Mouse (Mus musculus) hindbrain, embryonic 15.5 days (tissue): Measurements from ENCODE around the gene Ly9. TPM values are rescaled to one million over a fixed set of nuclear protein-coding genes. Genes with fewer than 3 reads are reported as not detected.

ENCODE experiments used
- ATAC-seq: fragments of 200-750 bp; cut with Nextera tagmentation; 2 replicates; pipeline ENCODE4 v1.8.0; 2017; ENCODE audit warnings: low read depth, moderate number of reproducible peaks, moderate TSS enrichment; ENCODE audit not compliant: low FRiP score
- H3K27ac ChIP-seq: fragments of 300-500 bp; sonication (generic); replicated peaks from 2 replicates; pipeline ENCODE4 v1.5.1; 2015; ENCODE audit warnings: mild to moderate bottlenecking, inconsistent platforms
- H3K27me3 ChIP-seq: fragments of 300-500 bp; sonication (generic); 2 replicates; pipeline ENCODE4 v1.6.1; 2015; ENCODE audit warnings: control low read depth, inconsistent platforms
- H3K36me3 ChIP-seq: fragments of 300-500 bp; sonication (generic); 2 replicates; pipeline ENCODE4 v1.6.1; 2015; ENCODE audit warnings: control low read depth, inconsistent platforms
- H3K4me1 ChIP-seq: fragments of 300-500 bp; sonication (generic); replicated peaks from 2 replicates; pipeline ENCODE4 v1.6.1; 2015; ENCODE audit warnings: control low read depth, inconsistent platforms
- H3K4me2 ChIP-seq: fragments of 300-500 bp; sonication (generic); 2 replicates; pipeline ENCODE4 v1.6.1; 2015; ENCODE audit warnings: moderate library complexity, mild to moderate bottlenecking, inconsistent platforms
- H3K4me3 ChIP-seq: fragments of 300-500 bp; sonication (generic); 2 replicates; pipeline ENCODE4 v1.5.1; 2015; ENCODE audit warnings: mild to moderate bottlenecking, inconsistent platforms
- H3K9ac ChIP-seq: fragments of 300-500 bp; sonication (generic); 2 replicates; pipeline ENCODE4 v1.6.1; 2015; ENCODE audit warnings: inconsistent platforms
- H3K9me3 ChIP-seq: fragments of 300-500 bp; sonication (generic); 2 replicates; pipeline ENCODE4 v1.6.1; 2016; ENCODE audit warnings: control low read depth, inconsistent platforms
- WGBS: fragments of 180-500 bp; shearing (Covaris S2); methylation state at CpG from one replicate; pipeline ENCODE4 v1.1.7; 2015; 5-methylcytosine and 5-hydroxymethylcytosine counted together
- polyA plus RNA-seq: library from polyadenylated mRNA; unstranded; fragments of >200 nt; fragmentation: Nextera tagmentation; extraction: Ambion mirVana; gene quantifications from 2 replicates; pipeline ENCODE4 v1.2.1, GENCODE M21; 2015

Gene Ly9
- 0.16 and 0.18 TPM in 2 replicates for polyA plus RNA-seq

GRCm38 (mm10) chr1:171607176-171607575, at the start of gene Ly9:
TSS of gene Ly9 (minus strand) at chr1:171607410.
- Histone ChIP-seq H3K4me3 (no peak within 1 kb of the TSS), H3K9ac (no peak within 1 kb of the TSS), H3K27me3 (no peaks in the 10 kb centered on the region), H3K4me2 (no peak within 1 kb of the TSS), H3K36me3 (no peaks in the 10 kb centered on the region), H3K4me1 (no peaks in the 10 kb centered on the region), H3K27ac (no peak within 1 kb of the TSS), H3K9me3 (no peaks in the 10 kb centered on the region)
- ATAC-seq = no peak
- WGBS = 88% methylated on average over 9 of the region's 9 CpGs

DNA sequence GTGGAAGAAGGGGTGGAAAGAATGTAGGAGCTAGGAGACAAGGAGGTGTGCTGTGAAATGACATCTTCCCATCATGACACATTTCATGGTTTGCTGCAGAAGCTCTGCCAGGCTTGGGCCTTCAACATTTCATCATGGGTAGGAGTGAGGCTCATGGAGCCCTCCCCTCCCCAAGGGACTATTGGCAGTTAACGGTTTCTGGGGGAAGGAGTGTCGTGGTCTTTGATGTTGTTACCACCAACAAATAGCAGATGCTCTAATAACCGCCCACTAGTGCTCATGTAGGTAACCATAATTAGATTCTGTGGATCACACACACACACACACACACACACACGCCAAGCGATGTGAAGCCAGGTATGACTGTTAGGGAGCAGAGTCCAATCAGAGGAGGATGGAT, 45.5 kb upstream of the Ly9 start, which contains the start of gene Slamf7:
Gene Slamf7, minus strand, starts transcription at position 302 of the 400 bp plus-strand sequence.
- ATAC-seq = no peak
- Histone ChIP-seq H3K27ac (no peak within 1 kb of the TSS), H3K4me3 (no peak within 1 kb of the TSS), H3K9me3 (no peaks in the 10 kb centered on the region), H3K4me2 (no peak within 1 kb of the TSS), H3K4me1 (no peaks in the 10 kb centered on the region), H3K36me3 (no peaks in the 10 kb centered on the region), H3K27me3 (no peaks in the 10 kb centered on the region), H3K9ac (no peak within 1 kb of the TSS)
- 95% methylated on average over 5 of the region's 5 CpGs for WGBS

- 85% methylated on average over 8 of the region's 8 CpGs for WGBS
- H3K4me2 ChIP-seq = no peak overlapping the region
- H3K9me3 ChIP-seq = no peaks in the 10 kb centered on the region
- no peak overlapping the region for H3K4me3 ChIP-seq
- H3K9ac ChIP-seq = no peak overlapping the region
- H3K27ac ChIP-seq = no peak overlapping the region
- H3K4me1 ChIP-seq = no peaks in the 10 kb centered on the region
- ATAC-seq = no peak
- no peaks in the 10 kb centered on the region for H3K36me3 ChIP-seq
- no peaks in the 10 kb centered on the region for H3K27me3 ChIP-seq
These were observed 41.6 kb upstream of the Ly9 start for GRCm38 (mm10) chr1:171648840-171649239.

GRCm38 (mm10) chr1:171647716-171648115, 40.5 kb upstream of the Ly9 start:
- WGBS = 87% methylated on average over 5 of the region's 5 CpGs
- H3K4me1 ChIP-seq = no peaks in the 10 kb centered on the region
- ATAC-seq = no peak

GRCm38 (mm10) chr1:171646429-171646940, 39.3 kb upstream of the Ly9 start:
- Histone ChIP-seq H3K9me3 (no peaks in the 10 kb centered on the region), H3K27me3 (no peaks in the 10 kb centered on the region), H3K9ac (no peak overlapping the region), H3K27ac (no peak overlapping the region), H3K4me3 (no peak overlapping the region), H3K4me2 (no peak overlapping the region), H3K4me1 (no peaks in the 10 kb centered on the region), H3K36me3 (no peaks in the 10 kb centered on the region)
- ATAC-seq = no peak
- 78% methylated on average over 5 of the region's 5 CpGs for WGBS

More at GRCm38 (mm10) chr1:171647716-171648115, 40.5 kb upstream of the Ly9 start:
- H3K4me3 ChIP-seq = no peak overlapping the region
- no peaks in the 10 kb centered on the region for H3K27me3 ChIP-seq
- no peak overlapping the region for H3K27ac ChIP-seq
- H3K9me3 ChIP-seq = no peaks in the 10 kb centered on the region
- no peaks in the 10 kb centered on the region for H3K36me3 ChIP-seq
- H3K9ac ChIP-seq = no peak overlapping the region
- H3K4me2 ChIP-seq = no peak overlapping the region

DNA sequence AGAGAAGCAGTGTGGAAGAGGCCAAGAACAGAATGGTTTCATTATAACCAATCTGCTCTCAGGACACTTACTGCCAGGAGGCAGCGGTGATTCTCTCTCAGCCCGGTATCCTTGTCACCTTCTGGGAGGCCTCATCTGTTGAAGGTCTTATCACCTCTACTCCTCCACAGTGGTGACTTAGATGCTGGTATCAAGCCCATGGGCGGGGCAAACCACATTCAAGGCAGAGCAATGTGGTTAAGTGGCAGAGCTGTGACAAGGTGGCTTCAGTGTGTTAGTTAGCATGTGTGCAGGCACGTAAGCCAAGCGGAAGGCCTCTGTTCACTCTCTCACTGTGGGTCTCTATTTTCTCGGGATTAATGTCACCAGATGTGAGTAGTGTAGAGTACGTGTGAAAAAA, 36.4 kb upstream of the Ly9 start:
- Histone ChIP-seq H3K36me3 (no peaks in the 10 kb centered on the region), H3K4me1 (no peaks in the 10 kb centered on the region), H3K4me3 (no peak overlapping the region), H3K27ac (no peak overlapping the region), H3K27me3 (no peaks in the 10 kb centered on the region), H3K9ac (no peak overlapping the region), H3K4me2 (no peak overlapping the region), H3K9me3 (no peaks in the 10 kb centered on the region)
- no peak for ATAC-seq
- 89% methylated on average over 7 of the region's 7 CpGs for WGBS

- no peak overlapping the region for H3K27ac ChIP-seq
These were observed 33.6 kb upstream of the Ly9 start for GRCm38 (mm10) chr1:171640796-171641195.

DNA sequence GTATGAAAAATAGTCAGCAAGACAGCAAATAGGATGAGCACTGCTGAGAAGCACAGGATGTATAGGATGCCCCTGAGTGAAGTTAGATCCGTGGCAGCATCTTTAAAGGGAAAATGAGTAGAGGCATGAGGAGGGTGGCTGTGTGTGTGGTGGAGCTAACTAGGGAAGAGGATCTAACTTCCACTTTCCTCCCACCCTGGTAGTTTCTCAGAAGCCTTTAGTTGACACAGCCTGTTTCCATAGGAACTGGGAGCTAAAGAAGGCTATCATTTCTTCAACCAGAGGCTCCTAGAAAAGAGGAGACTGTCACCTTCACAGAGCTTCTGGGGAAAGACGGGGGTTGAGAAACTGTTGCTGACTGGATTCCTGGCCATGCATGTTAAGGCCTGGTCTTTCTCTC, 31.5 kb upstream of the Ly9 start:
- WGBS = 74% methylated on average over 2 of the region's 2 CpGs
- Histone ChIP-seq H3K9ac (no peak overlapping the region), H3K4me1 (no peaks in the 10 kb centered on the region), H3K27me3 (no peaks in the 10 kb centered on the region), H3K9me3 (no peaks in the 10 kb centered on the region), H3K4me2 (no peak overlapping the region), H3K27ac (no peak overlapping the region), H3K36me3 (no peaks in the 10 kb centered on the region), H3K4me3 (no peak overlapping the region)
- no peak for ATAC-seq

More at GRCm38 (mm10) chr1:171640796-171641195, 33.6 kb upstream of the Ly9 start:
- Histone ChIP-seq H3K9ac (no peak overlapping the region), H3K4me2 (no peak overlapping the region), H3K9me3 (no peaks in the 10 kb centered on the region), H3K36me3 (no peaks in the 10 kb centered on the region), H3K4me3 (no peak overlapping the region), H3K4me1 (no peaks in the 10 kb centered on the region), H3K27me3 (no peaks in the 10 kb centered on the region)
- ATAC-seq = no peak
- WGBS = 92% methylated on average over 6 of the region's 6 CpGs

DNA sequence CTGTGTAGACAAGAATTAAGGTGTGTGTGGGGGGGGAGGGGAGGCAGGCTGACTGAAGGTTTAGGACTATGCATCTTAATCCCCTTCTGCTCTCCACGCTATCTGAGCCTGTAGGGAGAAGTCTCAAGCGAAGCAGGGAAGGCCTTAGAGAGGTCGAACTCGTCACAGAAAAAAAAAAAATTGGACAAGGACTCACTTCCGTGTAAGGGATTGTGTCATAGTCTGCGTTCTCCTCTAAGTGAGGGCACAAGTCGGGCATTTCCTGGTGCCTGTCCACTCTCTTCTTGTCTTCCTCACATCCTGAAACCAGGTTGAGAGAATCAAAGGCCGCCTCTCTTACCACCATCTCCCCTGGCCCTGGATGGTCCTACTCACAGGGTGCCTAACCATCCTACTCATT, 29.9 kb upstream of the Ly9 start:
- no peak overlapping the region for H3K4me3 ChIP-seq
- H3K27me3 ChIP-seq = no peaks in the 10 kb centered on the region
- ATAC-seq = no peak
- WGBS = 90% methylated on average over 8 of the region's 8 CpGs
- no peaks in the 10 kb centered on the region for H3K9me3 ChIP-seq
- no peaks in the 10 kb centered on the region for H3K4me1 ChIP-seq
- H3K4me2 ChIP-seq = no peak overlapping the region
- no peak overlapping the region for H3K9ac ChIP-seq
- H3K36me3 ChIP-seq = no peaks in the 10 kb centered on the region
- no peak overlapping the region for H3K27ac ChIP-seq

DNA sequence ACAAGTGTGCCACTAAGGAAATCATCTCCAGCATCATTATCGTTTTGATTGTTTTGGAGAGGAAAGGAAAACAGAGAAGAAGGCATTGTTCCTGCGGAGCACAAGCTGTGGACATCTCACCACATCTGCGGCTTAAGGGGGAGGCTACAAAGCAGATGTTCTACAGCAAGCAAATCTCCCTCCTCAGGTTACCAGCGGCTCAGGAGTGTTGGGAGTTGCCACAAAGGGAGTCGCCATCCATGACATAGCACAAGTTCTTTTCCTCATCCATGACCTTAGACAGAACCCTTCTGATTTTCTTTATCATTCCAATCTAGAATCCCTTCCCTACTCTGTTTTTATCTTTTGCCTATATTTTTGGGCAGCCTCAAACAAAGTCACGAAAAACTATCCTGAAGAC, 28.5 kb upstream of the Ly9 start:
- WGBS = 69% methylated on average over 6 of the region's 6 CpGs
- no peak for ATAC-seq
- H3K9ac ChIP-seq = no peak overlapping the region

GRCm38 (mm10) chr1:171631447-171631846, 24.2 kb upstream of the Ly9 start:
- 77% methylated on average over 2 of the region's 2 CpGs for WGBS
- no peaks in the 10 kb centered on the region for H3K36me3 ChIP-seq
- H3K9me3 ChIP-seq = no peaks in the 10 kb centered on the region
- H3K27me3 ChIP-seq = no peaks in the 10 kb centered on the region
- no peak overlapping the region for H3K9ac ChIP-seq
- H3K4me2 ChIP-seq = no peak overlapping the region
- no peak overlapping the region for H3K4me3 ChIP-seq
- H3K27ac ChIP-seq = no peak overlapping the region
- no peak for ATAC-seq
- H3K4me1 ChIP-seq = no peaks in the 10 kb centered on the region

More for the DNA sequence above, 28.5 kb upstream of the Ly9 start:
- Histone ChIP-seq H3K4me2 (no peak overlapping the region), H3K9me3 (no peaks in the 10 kb centered on the region), H3K4me1 (no peaks in the 10 kb centered on the region), H3K36me3 (no peaks in the 10 kb centered on the region), H3K4me3 (no peak overlapping the region), H3K27me3 (no peaks in the 10 kb centered on the region), H3K27ac (no peak overlapping the region)

DNA sequence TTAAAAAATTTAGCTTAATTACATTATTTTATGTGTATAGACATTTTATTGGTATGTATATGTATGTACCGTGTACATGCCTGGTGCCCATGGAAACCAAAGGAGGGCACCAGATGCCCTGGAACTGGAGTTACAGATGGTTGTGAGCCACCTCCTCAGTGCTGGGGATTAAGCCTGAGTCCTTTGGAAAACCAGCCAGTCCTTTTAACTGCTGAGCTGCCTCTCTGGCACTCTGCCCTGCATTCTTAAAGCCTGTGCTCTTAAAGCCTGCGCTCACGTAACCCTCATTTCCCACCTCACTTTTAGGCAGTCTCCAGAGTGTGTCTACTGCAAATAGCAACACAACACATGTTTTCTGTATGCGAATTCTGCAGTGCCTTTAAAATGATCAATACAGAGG, 23.7 kb upstream of the Ly9 start:
- 78% methylated on average over 4 of the region's 4 CpGs for WGBS
- H3K4me3 ChIP-seq = no peak overlapping the region
- H3K4me2 ChIP-seq = no peak overlapping the region
- no peaks in the 10 kb centered on the region for H3K9me3 ChIP-seq
- no peak for ATAC-seq
- H3K9ac ChIP-seq = no peak overlapping the region
- H3K27me3 ChIP-seq = no peaks in the 10 kb centered on the region
- H3K4me1 ChIP-seq = no peaks in the 10 kb centered on the region
- H3K36me3 ChIP-seq = no peaks in the 10 kb centered on the region
- H3K27ac ChIP-seq = no peak overlapping the region

DNA sequence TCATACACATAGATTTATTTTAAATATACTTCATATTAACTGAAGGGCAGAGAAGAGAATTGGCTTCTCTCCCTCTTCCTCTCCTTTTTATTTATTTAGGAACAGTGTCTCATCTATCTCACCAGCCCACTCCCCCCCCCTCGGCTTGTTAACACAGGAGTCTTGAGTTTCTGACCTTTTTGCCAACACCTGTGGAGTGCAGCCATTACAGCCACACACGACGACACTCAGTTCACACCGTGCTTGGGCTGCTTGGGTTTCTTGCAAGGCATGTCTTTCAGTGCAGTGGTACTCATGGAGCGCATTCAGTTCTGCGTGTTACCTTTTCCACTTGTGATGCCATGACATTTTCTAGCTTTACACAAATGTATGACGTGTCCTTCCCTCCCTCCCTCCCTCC, 22.8 kb upstream of the Ly9 start:
- Histone ChIP-seq H3K9me3 (no peaks in the 10 kb centered on the region), H3K4me2 (no peak overlapping the region), H3K4me1 (no peaks in the 10 kb centered on the region), H3K4me3 (no peak overlapping the region), H3K36me3 (no peaks in the 10 kb centered on the region), H3K27me3 (no peaks in the 10 kb centered on the region), H3K9ac (no peak overlapping the region), H3K27ac (no peak overlapping the region)
- 89% methylated on average over 7 of the region's 7 CpGs for WGBS
- no peak for ATAC-seq
